Mouse (Mus musculus) spleen, postnatal 14 days (tissue): Measurements from ENCODE around the gene Cast.

Experiments used
- DNase-seq, 2 experiments: peaks; one replicate each; pipeline ENCODE4 v3.0.0; 2021 to 2022; ENCODE audit warnings: low spot score in 2 of 2

Cast gene

GRCm38 (mm10) chr13:74695497-74696193 is 113.0 kb downstream of the Cast start:
- no peak for DNase-seq
